Mouse (Mus musculus) MEL (cell line): ENCODE measurements around the gene Myl10. TPM values are rescaled to one million over a fixed set of nuclear protein-coding genes. Genes with fewer than 3 reads are reported as not detected.
"Not testable (repeated sequence)": the region's sequence is repeated elsewhere in the genome, so short reads cannot be mapped to it uniquely, and the experiment has no call there.

Experiments
- DNase-seq: peaks from one replicate; pipeline ENCODE4 v3.0.0; 2011; ENCODE audit warnings: low read depth, low spot score
- H3K27ac ChIP-seq: 2 replicates; pipeline ENCODE4 v1.5.1; 2012; ENCODE audit warnings: low read depth, mild to moderate bottlenecking, control low read depth, low read length, moderate library complexity; ENCODE audit not compliant: control insufficient read depth
- H3K27me3 ChIP-seq, 2 experiments: fragments of 150-350 bp in 1 of 2; sonication (generic) in 1 of 2; 2 replicates each; pipeline ENCODE4 v1.6.1; 2012; ENCODE audit warnings: low read length in 2 of 2, mild to moderate bottlenecking in 2 of 2, improper control_type of control experiment in 1 of 2, moderate library complexity in 1 of 2; ENCODE audit not compliant: insufficient read depth in 2 of 2, control insufficient read depth in 1 of 2
- H3K36me3 ChIP-seq, 2 experiments: 2 replicates each; pipeline ENCODE4 v1.6.1; 2012 to 2014; ENCODE audit warnings: low read length in 2 of 2, improper control_type of control experiment in 1 of 2, inconsistent platforms in 1 of 2, mild to moderate bottlenecking in 1 of 2; ENCODE audit not compliant: insufficient read depth in 2 of 2, control insufficient read depth in 1 of 2
- H3K4me1 ChIP-seq, 2 experiments: fragments of 150-350 bp in 1 of 2; sonication (generic) in 1 of 2; 2 replicates each; pipeline ENCODE4 v1.6.1; 2012; ENCODE audit warnings: low read length in 2 of 2, improper control_type of control experiment in 1 of 2, mild to moderate bottlenecking in 1 of 2; ENCODE audit not compliant: insufficient read depth in 2 of 2, control insufficient read depth in 1 of 2
- H3K4me3 ChIP-seq, 2 experiments: fragments of 150-350 bp in 1 of 2; sonication (generic) in 1 of 2; 2 replicates each; pipeline ENCODE4 v1.5.1; 2012; ENCODE audit warnings: low read depth in 2 of 2, low read length in 2 of 2, mild to moderate bottlenecking in 2 of 2, moderate library complexity in 2 of 2, control low read depth in 1 of 2, improper control_type of control experiment in 1 of 2; ENCODE audit not compliant: control insufficient read depth in 1 of 2, insufficient read depth in 1 of 2
- H3K79me2 ChIP-seq: 2 replicates; pipeline ENCODE4 v1.6.1; 2012; ENCODE audit warnings: mild to moderate bottlenecking, low read length, moderate library complexity; ENCODE audit not compliant: control insufficient read depth, poor library complexity, insufficient read depth
- H3K9ac ChIP-seq: 2 replicates; pipeline ENCODE4 v1.6.1; 2012; ENCODE audit warnings: low read depth, mild to moderate bottlenecking, control low read depth, low read length, moderate library complexity; ENCODE audit not compliant: control insufficient read depth, poor library complexity, severe bottlenecking
- H3K9me3 ChIP-seq: fragments of 150-350 bp; sonication (generic); replicated peaks from 2 replicates; pipeline ENCODE4 v1.6.1; 2012; ENCODE audit warnings: mild to moderate bottlenecking, low read length, improper control_type of control experiment, moderate library complexity; ENCODE audit not compliant: insufficient read depth
- BHLHE40 ChIP-seq: IDR thresholded peaks from 2 replicates; pipeline ENCODE4 v1.6.1; 2012; ENCODE audit warnings: low read depth, mild to moderate bottlenecking, inconsistent platforms, low read length, improper control_type of control experiment, borderline replicate concordance
- ETS1 ChIP-seq: IDR thresholded peaks from 2 replicates; pipeline ENCODE4 v1.6.1; 2012; ENCODE audit warnings: low read depth, mild to moderate bottlenecking, inconsistent platforms, low read length, improper control_type of control experiment, moderate library complexity
- GABPA ChIP-seq: IDR thresholded peaks from 2 replicates; pipeline ENCODE4 v1.6.1; 2012; ENCODE audit warnings: low read depth, mild to moderate bottlenecking, inconsistent platforms, low read length, improper control_type of control experiment, moderate library complexity
- KAT2A ChIP-seq: conservative IDR thresholded peaks from 2 replicates; pipeline ENCODE4 v1.6.1; 2012; ENCODE audit warnings: low read depth, low read length, improper control_type of control experiment, inconsistent platforms
- MAX ChIP-seq: IDR thresholded peaks from 2 replicates; pipeline ENCODE4 v1.6.1; 2011; ENCODE audit warnings: low read length, improper control_type of control experiment
- MEF2A ChIP-seq: IDR thresholded peaks from 2 replicates; pipeline ENCODE4 v1.6.1; 2014; ENCODE audit warnings: low read depth, mild to moderate bottlenecking, inconsistent platforms, low read length, improper control_type of control experiment; ENCODE audit not compliant: poor library complexity, insufficient replicate concordance, severe bottlenecking; ENCODE audit errors: extremely low read depth
- MXI1 ChIP-seq: IDR thresholded peaks from 2 replicates; pipeline ENCODE4 v1.6.1; 2011; ENCODE audit warnings: mild to moderate bottlenecking, low read depth, low read length, improper control_type of control experiment
- MYB ChIP-seq: IDR thresholded peaks from 2 replicates; pipeline ENCODE4 v1.6.1; 2011; ENCODE audit warnings: mild to moderate bottlenecking, low read depth, low read length, improper control_type of control experiment
- MYC ChIP-seq: IDR thresholded peaks from 2 replicates; pipeline ENCODE4 v1.6.1; 2011; ENCODE audit warnings: low read depth, mild to moderate bottlenecking, low read length, improper control_type of control experiment, moderate library complexity
- POLR2AphosphoS2 ChIP-seq: IDR thresholded peaks from 2 replicates; pipeline ENCODE4 v1.6.1; 2011; ENCODE audit warnings: low read length, improper control_type of control experiment
- POLR2AphosphoS5 ChIP-seq: IDR thresholded peaks from 2 replicates; pipeline ENCODE4 v1.6.1; 2012; ENCODE audit warnings: low read depth, borderline replicate concordance, mild to moderate bottlenecking, inconsistent platforms, low read length, moderate library complexity, mixed read lengths
- RAD21 ChIP-seq: IDR thresholded peaks from 2 replicates; pipeline ENCODE4 v1.6.1; 2011; ENCODE audit warnings: mild to moderate bottlenecking, low read depth, low read length, improper control_type of control experiment
- RCOR1 ChIP-seq: IDR thresholded peaks from 2 replicates; pipeline ENCODE4 v1.6.1; 2012; ENCODE audit warnings: low read depth, mild to moderate bottlenecking, inconsistent platforms, low read length, improper control_type of control experiment
- TAL1 ChIP-seq: IDR thresholded peaks from 2 replicates; pipeline ENCODE4 v1.6.1; 2012; ENCODE audit warnings: mild to moderate bottlenecking, inconsistent platforms, low read length, moderate library complexity, mixed read lengths
- TBP ChIP-seq: IDR thresholded peaks from 2 replicates; pipeline ENCODE4 v1.8.0; 2011; ENCODE audit warnings: low read depth, low read length, improper control_type of control experiment
- USF1 ChIP-seq: IDR thresholded peaks from 2 replicates; pipeline ENCODE4 v1.6.1; 2014; ENCODE audit warnings: low read depth, mild to moderate bottlenecking, inconsistent platforms, low read length, improper control_type of control experiment, moderate library complexity
- USF2 ChIP-seq, 2 experiments: IDR thresholded peaks; 2 replicates each; pipeline ENCODE4 v1.6.1; 2011 to 2012; ENCODE audit warnings: improper control_type of control experiment in 2 of 2, low read length in 2 of 2, borderline replicate concordance in 1 of 2, inconsistent platforms in 1 of 2, low read depth in 1 of 2, mild to moderate bottlenecking in 1 of 2; ENCODE audit not compliant: insufficient read depth in 1 of 2
- ZC3H11A ChIP-seq: IDR thresholded peaks from 2 replicates; pipeline ENCODE4 v1.6.1; 2012; ENCODE audit warnings: low read depth, mild to moderate bottlenecking, inconsistent platforms, low read length, improper control_type of control experiment
- ZNF384 ChIP-seq: IDR thresholded peaks from 2 replicates; pipeline ENCODE4 v1.6.1; 2012; ENCODE audit warnings: low read depth, mild to moderate bottlenecking, inconsistent platforms, low read length, improper control_type of control experiment
- polyA plus RNA-seq, 2 experiments: library from polyadenylated mRNA; stranded (reverse) in 1 of 2; unstranded in 1 of 2; fragments of >175 nt in 1 of 2; fragments of >200 nt in 1 of 2; gene quantifications; 2 replicates each; pipeline versions ENCODE4 v1.2.1 to v1.2.4; 2012; ENCODE audit warnings: low replicate concordance in 2 of 2, low read depth in 1 of 2; ENCODE audit not compliant: insufficient read length in 2 of 2, insufficient read depth in 1 of 2, missing spikeins in 1 of 2
- total RNA-seq: library from RNA; depleted of rRNA; stranded (reverse); fragments of 300-350 nt; gene quantifications from 2 replicates; pipeline ENCODE4 v1.2.3, GENCODE M21; 2012

Gene Myl10
- total and polyA plus RNA-seq, 3 experiments, result 0.11 to 0.42 TPM; not detected in 1

- H3K27me3 ChIP-seq, result no peaks in the 10 kb centered on the region; a peak in 1 of 4 replicates
- no peaks in the 10 kb centered on the region for H3K4me1 ChIP-seq
- no peaks in the 10 kb centered on the region for H3K9me3 ChIP-seq
- TF ChIP-seq USF2 (IDR thresholded peaks at IDR 0.05; ENCODE audit: borderline replicate concordance in 1 of 2, insufficient read depth in 1 of 2, low read depth in 1 of 2, low read length in 2 of 2) (no peak), BHLHE40 (no peak), KAT2A (no peak), RCOR1 (no peak), RAD21 (no peak), MAX (no peak)
- no peak overlapping the region for H3K27ac ChIP-seq
- DNase-seq, result no peak
- no peak overlapping the region for H3K9ac ChIP-seq
- no peaks in the 10 kb centered on the region for H3K79me2 ChIP-seq
- no peaks in the 10 kb centered on the region for H3K36me3 ChIP-seq
- H3K4me3 ChIP-seq, result no peak overlapping the region
Observed at GRCm38 (mm10) chr5:136718656-136719055, 25.7 kb downstream of the Myl10 start.

GRCm38 (mm10) chr5:136721596-136721995, 28.6 kb downstream of the Myl10 start:
- Histone ChIP-seq H3K36me3 (no peaks in the 10 kb centered on the region), H3K4me1 (no peaks in the 10 kb centered on the region), H3K27ac (no peak overlapping the region), H3K4me3 (no peak overlapping the region), H3K27me3 (no peaks in the 10 kb centered on the region; a peak in 1 of 4 replicates), H3K9ac (no peak overlapping the region), H3K79me2 (no peaks in the 10 kb centered on the region), H3K9me3 (no peaks in the 10 kb centered on the region)
- no peak for DNase-seq
- TF ChIP-seq POLR2AphosphoS2 (no peak), USF1 (no peak), MYC (no peak), BHLHE40 (no peak), GABPA (no peak), MXI1 (no peak), MEF2A (no peak), MYB (no peak), ETS1 (no peak), RAD21 (no peak), TAL1 (no peak), TBP (no peak), ZNF384 (no peak), ZC3H11A (no peak), POLR2AphosphoS5 (no peak)

- H3K9ac ChIP-seq, H3K27ac ChIP-seq, H3K9me3 ChIP-seq, H3K4me1 ChIP-seq, H3K79me2 ChIP-seq, H3K4me3 ChIP-seq, DNase-seq, H3K36me3 ChIP-seq, H3K27me3 ChIP-seq: not testable (repeated sequence)
Observed at GRCm38 (mm10) chr5:136726271-136726670, 33.3 kb downstream of the Myl10 start.
